Mouse (Mus musculus) bone marrow macrophage, adult 2 months (primary cell): ENCODE measurements at regions not wholly inside any gene's neighbourhood (a gene's known extent, or its start where the extent isn't known, plus 50 kb on each side); places are given as distances from the start of the nearest gene placed in this dataset.

Experiments used
- H3K27ac ChIP-seq: 2 replicates; pipeline ENCODE4 v1.5.1; 2012; ENCODE audit warnings: low read depth, low read length; ENCODE audit not compliant: insufficient read depth
- H3K4me1 ChIP-seq: 2 replicates; pipeline ENCODE4 v1.6.1; 2012; ENCODE audit warnings: low read length; ENCODE audit not compliant: control insufficient read depth, insufficient read depth
- H3K4me3 ChIP-seq: 2 replicates; pipeline ENCODE4 v1.5.1; 2012; ENCODE audit warnings: mild to moderate bottlenecking, low read length, moderate library complexity; ENCODE audit not compliant: insufficient read depth
- CTCF ChIP-seq: IDR thresholded peaks from 2 replicates; pipeline ENCODE4 v1.5.1; 2012; ENCODE audit warnings: low read depth, mild to moderate bottlenecking, low read length, moderate library complexity
- POLR2A ChIP-seq: IDR thresholded peaks from 2 replicates; pipeline ENCODE4 v1.6.1; 2012; ENCODE audit warnings: mild to moderate bottlenecking, low read depth, low read length, borderline replicate concordance

- Histone ChIP-seq H3K4me1 (peaks cover 27% of the 10 kb centered on the region), H3K4me3 (no peak overlapping the region), H3K27ac (no peak overlapping the region)
- no peak for TF ChIP-seq CTCF
- TF ChIP-seq POLR2A, result no peak
Observed at GRCm38 (mm10) chr10:42115920-42116298, 97.7 kb upstream of the Armc2 start.

DNA sequence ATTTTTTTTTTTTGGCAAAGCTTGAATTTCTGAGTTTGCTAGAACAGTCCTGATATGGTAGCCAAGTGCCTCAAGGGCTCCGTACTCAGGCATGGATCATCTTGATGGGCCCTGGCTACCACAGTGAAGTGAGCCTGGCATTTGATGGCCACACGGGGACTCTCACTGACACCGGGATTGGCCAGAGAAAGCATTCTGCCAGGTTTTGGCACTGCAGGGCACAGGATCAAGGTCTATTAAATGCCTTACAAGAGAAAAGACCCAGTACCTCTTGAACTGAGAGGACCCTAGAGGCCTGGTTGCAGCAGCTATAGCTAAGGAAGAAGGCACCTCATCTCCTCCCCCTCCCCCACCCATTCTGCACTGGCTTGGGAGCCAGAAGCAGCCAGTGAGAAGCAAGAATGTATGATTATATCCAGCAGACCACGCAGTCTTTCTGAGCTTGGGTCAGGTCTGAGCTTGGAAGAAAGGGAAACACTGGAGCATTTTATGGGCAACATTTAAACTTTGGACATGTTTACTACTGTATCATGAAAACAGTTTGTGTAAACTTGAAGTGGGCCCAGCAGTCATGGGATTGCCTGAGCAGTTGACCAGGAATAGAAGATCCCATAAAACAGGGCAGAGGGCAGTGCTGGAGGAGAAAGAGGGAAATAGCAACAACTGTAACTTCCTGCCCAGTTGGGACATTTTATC, 97.1 kb upstream of the Armc2 start:
- no peak overlapping the region for H3K27ac ChIP-seq
- H3K4me3 ChIP-seq, result no peak overlapping the region
- peaks cover 27% of the 10 kb centered on the region for H3K4me1 ChIP-seq
- TF ChIP-seq POLR2A (no peak), CTCF (no peak)

- Histone ChIP-seq H3K4me1 (peaks cover 13% of the 10 kb centered on the region), H3K4me3 (no peak overlapping the region), H3K27ac (no peak overlapping the region)
- no peak for TF ChIP-seq CTCF
- TF ChIP-seq POLR2A, result no peak
Observed at GRCm38 (mm10) chr10:42110704-42111103, 92.5 kb upstream of the Armc2 start.

DNA sequence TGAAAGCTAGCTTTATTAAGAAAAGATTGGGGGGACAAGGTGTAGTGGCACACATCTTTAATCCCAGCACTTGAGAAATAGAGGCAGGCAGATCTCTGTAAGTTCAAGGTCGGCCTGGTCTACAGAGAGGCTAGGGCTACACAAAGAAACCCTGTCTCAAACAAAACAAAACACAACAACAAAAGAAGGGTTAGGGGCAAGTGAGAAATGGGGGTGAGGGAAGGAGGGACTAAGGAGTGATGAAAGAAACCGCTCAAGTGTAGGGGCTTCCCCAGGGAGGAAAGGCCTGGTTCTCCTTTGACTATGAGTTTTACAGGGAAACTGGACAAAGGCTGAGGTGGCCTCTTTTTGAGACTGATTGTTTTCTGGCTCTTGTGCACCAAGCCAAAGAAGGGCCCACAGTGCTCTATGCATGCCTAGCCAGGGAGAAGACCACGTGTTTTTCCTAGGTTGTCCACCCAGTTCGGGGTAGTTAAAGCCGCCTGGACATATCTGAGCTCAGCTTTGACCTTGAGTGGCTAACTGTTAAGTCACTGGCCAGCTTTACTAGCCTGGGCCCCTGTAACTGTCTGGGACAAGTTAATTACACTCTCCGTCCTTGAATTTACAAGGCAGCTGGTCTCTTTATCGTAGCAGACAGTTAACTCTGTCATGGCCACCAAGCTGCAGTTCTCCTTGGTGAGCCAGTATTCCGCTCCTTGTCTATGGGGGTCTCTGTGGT, 90.2 kb upstream of the Armc2 start:
- TF ChIP-seq POLR2A, result no peak
- no peak for TF ChIP-seq CTCF

GRCm38 (mm10) chr10:42107437-42108293, 89.4 kb upstream of the Armc2 start:
- no peak overlapping the region for H3K27ac ChIP-seq
- TF ChIP-seq CTCF (no peak), POLR2A (no peak)
- no peak overlapping the region for H3K4me3 ChIP-seq
- H3K4me1 ChIP-seq, result peaks cover 2% of the 10 kb centered on the region; the same call in 1 of the 2 replicates

More for the DNA sequence above, 90.2 kb upstream of the Armc2 start:
- Histone ChIP-seq H3K4me1 (peaks cover 2% of the 10 kb centered on the region; the same call in 1 of the 2 replicates), H3K4me3 (no peak overlapping the region), H3K27ac (no peak overlapping the region)

DNA sequence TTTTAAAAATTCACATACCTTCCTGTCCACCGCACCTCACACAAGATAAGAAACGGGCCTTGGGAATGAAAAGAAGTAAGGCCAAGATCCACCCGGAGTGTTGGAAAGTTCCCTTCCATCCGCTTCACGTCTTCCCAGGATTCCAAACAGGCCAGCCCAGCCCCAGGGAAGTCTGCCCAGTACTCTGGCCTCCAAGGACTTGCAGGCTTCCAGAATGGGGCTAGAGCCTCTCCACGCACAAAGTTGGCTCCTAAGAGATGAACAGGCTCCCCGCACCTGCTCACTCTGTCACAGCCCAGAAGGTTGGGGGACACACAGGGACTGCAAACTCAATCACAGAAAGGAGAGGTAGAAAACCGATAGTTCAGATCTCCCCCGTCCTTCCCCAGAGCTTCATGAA, 88.4 kb upstream of the Armc2 start:
- Histone ChIP-seq H3K4me1 (peaks cover 2% of the 10 kb centered on the region; the same call in 1 of the 2 replicates), H3K4me3 (no peak overlapping the region), H3K27ac (no peak overlapping the region)
- no peak for TF ChIP-seq CTCF
- TF ChIP-seq POLR2A, result no peak

DNA sequence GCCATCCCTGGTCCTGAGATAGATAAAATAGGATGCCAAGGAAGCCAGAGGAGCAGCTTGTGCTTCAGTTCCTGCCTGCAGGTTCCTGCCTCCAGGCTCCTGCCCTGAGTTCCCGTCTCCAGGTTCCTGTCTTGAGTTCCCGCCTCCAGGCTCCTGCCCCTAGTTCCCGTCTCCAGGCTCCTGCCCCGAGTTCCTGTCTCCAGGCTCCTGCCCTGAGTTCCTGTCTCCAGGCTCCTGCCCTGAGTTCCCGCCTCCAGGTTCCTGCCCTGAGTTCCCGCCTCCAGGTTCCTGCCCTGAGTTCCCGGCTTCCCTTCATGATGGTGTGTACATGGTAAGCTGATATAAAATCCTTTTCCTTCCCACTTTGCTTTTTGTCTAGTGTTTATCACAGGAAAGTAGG, 86.8 kb upstream of the Armc2 start:
- Histone ChIP-seq H3K4me3 (no peak overlapping the region), H3K27ac (no peak overlapping the region), H3K4me1 (peaks cover 2% of the 10 kb centered on the region; the same call in 1 of the 2 replicates)
- no peak for TF ChIP-seq CTCF
- TF ChIP-seq POLR2A, result no peak

GRCm38 (mm10) chr10:42102320-42102719, 84.1 kb upstream of the Armc2 start:
- Histone ChIP-seq H3K27ac (no peak overlapping the region), H3K4me3 (no peak overlapping the region), H3K4me1 (no peaks in the 10 kb centered on the region)
- TF ChIP-seq CTCF (no peak), POLR2A (no peak)

- H3K27ac ChIP-seq, result no peak overlapping the region
- H3K4me1 ChIP-seq, result no peaks in the 10 kb centered on the region; the same call in 1 of the 2 replicates
- no peak overlapping the region for H3K4me3 ChIP-seq
- no peak for TF ChIP-seq POLR2A
- TF ChIP-seq CTCF, result no peak
Observed at GRCm38 (mm10) chr10:42101096-42101495, 82.9 kb upstream of the Armc2 start.
